Mouse (Mus musculus): ENCODE data around the gene Naip6. TPM values are rescaled to one million over a fixed set of nuclear protein-coding genes. Genes with fewer than 3 reads are reported as not detected.
"Not testable (repeated sequence)": the region's sequence is repeated elsewhere in the genome, so short reads cannot be mapped to it uniquely, and the experiment has no call there.

The Naip6 gene
- polyA plus RNA-seq (2015; fragmentation: Nextera tagmentation; extraction: Ambion mirVana): 0.03 and 0.09 TPM in 2 replicates

DNA sequence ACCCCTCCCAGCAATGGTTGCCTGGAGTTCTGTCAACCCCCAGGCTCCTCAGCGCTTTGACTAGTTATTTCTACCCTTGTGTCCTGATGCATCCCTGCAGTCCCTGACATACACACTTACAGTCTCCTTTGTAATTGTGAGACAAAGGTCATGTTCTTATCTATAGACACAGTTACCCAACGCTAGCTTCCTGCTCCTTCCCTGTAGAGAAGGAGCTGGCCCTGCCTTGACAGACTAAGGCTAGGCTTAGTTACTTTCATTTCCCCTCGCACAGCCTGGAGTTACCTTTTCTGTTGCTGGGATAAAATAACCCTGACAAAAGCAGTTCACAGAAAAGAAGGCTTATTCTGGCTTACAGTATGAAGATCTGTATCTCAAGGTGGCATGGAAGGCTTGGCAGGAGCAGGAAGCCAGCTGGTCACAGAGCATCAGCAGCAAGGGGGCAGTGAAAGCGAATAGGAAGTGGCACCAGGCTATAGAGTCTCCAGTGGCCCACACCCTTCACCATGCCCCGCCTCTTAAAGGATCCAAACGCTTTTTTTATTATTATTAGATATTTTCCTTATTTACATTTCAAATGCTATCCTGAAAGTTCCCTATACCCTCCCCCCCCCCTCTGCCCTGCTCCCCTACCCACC is at the start of gene Naip6:
Gene Naip6, minus strand, starts transcription at position 419 of the 638 bp plus-strand sequence.
- not testable (repeated sequence) for H3K36me3 ChIP-seq; H3K27ac ChIP-seq (replicated peaks); H3K9ac ChIP-seq; ATAC-seq (ENCODE audit: low FRiP score, low read depth); H3K9me3 ChIP-seq; H3K4me3 ChIP-seq; H3K27me3 ChIP-seq; H3K4me2 ChIP-seq; H3K4me1 ChIP-seq (replicated peaks)
- 79% methylated on average over 6 of the region's 6 CpGs for WGBS

DNA sequence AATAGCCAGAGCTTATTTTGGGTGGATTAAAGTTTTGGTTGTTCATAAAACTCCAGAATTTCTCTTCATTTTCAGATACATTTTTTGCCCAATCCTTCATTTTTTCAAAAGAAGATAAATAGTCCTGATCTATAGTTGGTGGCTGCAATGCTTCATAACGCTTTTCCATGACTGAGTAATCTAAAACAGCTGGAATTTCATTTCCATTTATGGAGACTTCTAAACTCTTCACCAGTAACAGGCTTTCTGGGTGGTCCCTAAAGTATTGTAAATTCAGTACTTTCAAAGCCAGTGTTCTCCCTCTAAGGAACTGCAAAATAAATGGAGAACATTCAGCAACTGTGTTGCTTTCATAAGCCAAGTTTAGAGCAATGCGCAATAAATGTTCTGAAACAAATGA is 34.8 kb upstream of the Naip6 start:
- H3K4me2 ChIP-seq; H3K36me3 ChIP-seq; ATAC-seq (ENCODE audit: low FRiP score, low read depth); H3K27ac ChIP-seq (replicated peaks); H3K4me3 ChIP-seq; H3K4me1 ChIP-seq (replicated peaks); H3K27me3 ChIP-seq; H3K9me3 ChIP-seq; H3K9ac ChIP-seq: not testable (repeated sequence)
- 90% methylated on average over 2 of the region's 2 CpGs for WGBS

DNA sequence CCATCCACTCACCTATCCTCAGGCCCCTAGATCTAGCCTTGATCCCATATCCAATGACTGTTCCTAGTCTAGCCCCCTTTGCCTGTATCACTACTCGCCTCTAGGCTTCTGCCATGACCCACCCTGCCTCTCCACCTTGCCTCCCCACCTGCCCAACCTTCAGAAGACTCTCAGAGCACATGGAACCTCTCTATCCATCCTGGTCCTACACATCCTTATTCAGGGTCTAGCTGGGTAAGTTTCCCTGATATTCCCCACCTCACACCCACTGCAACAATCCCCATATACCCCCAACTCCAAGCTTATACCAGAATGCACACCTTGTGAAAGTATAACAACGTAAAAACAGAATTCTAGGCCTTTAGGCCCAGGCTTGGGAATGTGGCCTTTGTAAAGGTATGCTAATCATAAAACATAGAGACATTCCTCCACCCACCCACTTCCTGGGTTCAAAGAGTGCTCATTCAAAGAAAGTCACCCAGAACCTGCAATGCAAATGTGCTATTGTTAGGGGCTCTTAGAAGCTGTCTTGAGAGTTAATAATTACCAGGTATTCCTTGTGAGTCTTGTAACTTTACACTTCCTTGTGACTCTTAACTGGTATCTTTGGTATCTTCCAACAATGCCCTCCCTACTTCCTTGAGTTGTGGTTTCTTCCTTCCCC is 32.2 kb upstream of the Naip6 start:
- not testable (repeated sequence) for ATAC-seq (ENCODE audit: low FRiP score, low read depth); H3K27me3 ChIP-seq; H3K4me2 ChIP-seq; H3K4me3 ChIP-seq; H3K9me3 ChIP-seq; H3K9ac ChIP-seq; H3K4me1 ChIP-seq (replicated peaks); H3K36me3 ChIP-seq; H3K27ac ChIP-seq (replicated peaks)
- 63% methylated on average over 1 of the region's 2 CpGs for WGBS

DNA sequence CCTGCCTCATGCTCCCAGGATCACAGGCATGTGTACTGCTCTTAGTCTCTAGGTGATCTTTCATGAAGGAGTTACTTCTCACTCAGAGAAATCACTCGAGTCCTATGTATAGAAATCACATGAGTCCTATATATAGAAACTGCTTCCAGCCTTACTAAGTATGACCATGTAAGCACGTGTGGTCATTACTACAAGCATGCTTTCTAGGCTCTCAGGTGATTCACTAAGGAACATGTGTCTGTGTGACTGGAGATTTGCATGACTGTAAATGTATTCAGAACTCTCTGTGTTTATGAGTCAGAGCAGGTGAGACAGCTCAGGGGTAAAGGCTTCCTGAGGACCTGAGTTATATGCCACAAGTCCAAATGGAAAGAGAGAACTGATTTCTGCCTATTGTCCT is 24.3 kb upstream of the Naip6 start:
- H3K27me3 ChIP-seq: no peaks in the 10 kb centered on the region
- no peaks in the 10 kb centered on the region for H3K9me3 ChIP-seq
- WGBS: 81% methylated on average over 2 of the region's 2 CpGs
- no peaks in the 10 kb centered on the region for H3K4me1 ChIP-seq (replicated peaks)
- no peak overlapping the region for H3K9ac ChIP-seq
- no peak overlapping the region for H3K4me2 ChIP-seq
- H3K4me3 ChIP-seq: no peak overlapping the region
- H3K36me3 ChIP-seq: no peaks in the 10 kb centered on the region
- no peak for ATAC-seq (ENCODE audit: low FRiP score, low read depth)
- H3K27ac ChIP-seq (replicated peaks): no peak overlapping the region

DNA sequence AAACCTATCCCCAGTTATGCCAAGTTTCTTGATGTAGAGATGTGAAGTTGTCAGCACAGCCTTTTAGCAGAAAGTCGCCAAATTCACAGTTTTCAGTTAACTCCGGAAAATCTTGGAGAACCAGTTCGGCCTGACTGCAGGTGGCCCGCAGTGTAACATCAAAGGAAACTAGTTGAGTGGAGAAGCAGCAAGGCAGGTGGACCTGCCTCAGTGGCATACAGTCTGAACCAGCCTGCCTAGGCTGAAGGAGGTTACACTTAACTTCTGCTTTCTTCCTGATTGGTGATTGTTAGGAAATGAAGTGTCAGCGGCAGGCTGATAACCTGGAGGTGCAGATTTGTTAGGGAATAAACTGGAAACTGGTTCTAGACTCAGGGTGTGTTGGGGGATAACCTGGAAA is 14.3 kb upstream of the Naip6 start:
- not testable (repeated sequence) for H3K4me1 ChIP-seq (replicated peaks); H3K4me3 ChIP-seq; H3K9ac ChIP-seq; H3K9me3 ChIP-seq; H3K36me3 ChIP-seq; H3K27ac ChIP-seq (replicated peaks); H3K4me2 ChIP-seq; ATAC-seq (ENCODE audit: low FRiP score, low read depth); H3K27me3 ChIP-seq
- 72% methylated on average over 5 of the region's 5 CpGs for WGBS

DNA sequence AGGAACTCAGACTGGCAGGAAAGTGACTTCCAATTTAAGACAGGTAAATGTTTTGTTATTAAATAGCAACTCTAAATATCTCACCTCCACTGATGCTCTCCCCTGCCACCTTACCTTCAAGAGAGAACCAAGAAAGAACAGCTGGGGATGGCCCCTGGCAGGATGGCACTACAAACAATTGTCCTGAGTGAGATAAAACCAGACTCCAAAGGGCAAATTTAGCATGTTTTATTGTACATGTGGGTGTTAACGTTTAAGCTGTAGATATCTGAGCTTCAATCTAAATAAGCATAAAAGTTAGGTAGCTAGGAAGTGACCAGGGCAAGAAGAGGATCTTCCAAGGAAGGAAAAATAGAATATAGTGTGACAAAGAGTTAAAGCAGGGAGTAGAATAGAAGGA is 11.4 kb upstream of the Naip6 start:
- H3K27ac ChIP-seq (replicated peaks); H3K4me1 ChIP-seq (replicated peaks); H3K9me3 ChIP-seq; H3K36me3 ChIP-seq; H3K4me2 ChIP-seq; H3K9ac ChIP-seq; ATAC-seq (ENCODE audit: low FRiP score, low read depth); H3K4me3 ChIP-seq; H3K27me3 ChIP-seq: not testable (repeated sequence)
- WGBS: 63% methylated on average over 1 of the region's 1 CpGs

DNA sequence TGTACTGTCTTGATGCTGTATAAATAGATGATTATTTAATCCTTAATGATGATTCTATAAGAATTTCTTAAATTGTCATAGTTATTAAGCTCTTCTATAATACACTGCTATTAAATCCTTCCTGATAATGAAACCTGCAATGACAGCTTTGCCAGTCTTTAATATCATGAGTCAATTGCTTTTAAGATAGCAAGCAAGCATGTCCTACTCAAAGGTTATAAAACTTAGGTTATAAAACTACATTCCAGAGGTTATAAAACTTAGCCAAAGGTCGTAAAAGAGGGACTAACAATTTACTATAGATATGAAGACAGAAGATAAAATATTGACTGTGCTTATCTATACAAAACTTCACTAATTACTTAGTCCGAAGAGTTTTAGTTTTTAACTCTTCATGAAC is 10.6 kb upstream of the Naip6 start:
- not testable (repeated sequence) for H3K4me2 ChIP-seq; H3K4me3 ChIP-seq; H3K9ac ChIP-seq; H3K9me3 ChIP-seq; H3K4me1 ChIP-seq (replicated peaks); ATAC-seq (ENCODE audit: low FRiP score, low read depth); H3K36me3 ChIP-seq; H3K27ac ChIP-seq (replicated peaks); H3K27me3 ChIP-seq
- 89% methylated on average over 2 of the region's 2 CpGs for WGBS

DNA sequence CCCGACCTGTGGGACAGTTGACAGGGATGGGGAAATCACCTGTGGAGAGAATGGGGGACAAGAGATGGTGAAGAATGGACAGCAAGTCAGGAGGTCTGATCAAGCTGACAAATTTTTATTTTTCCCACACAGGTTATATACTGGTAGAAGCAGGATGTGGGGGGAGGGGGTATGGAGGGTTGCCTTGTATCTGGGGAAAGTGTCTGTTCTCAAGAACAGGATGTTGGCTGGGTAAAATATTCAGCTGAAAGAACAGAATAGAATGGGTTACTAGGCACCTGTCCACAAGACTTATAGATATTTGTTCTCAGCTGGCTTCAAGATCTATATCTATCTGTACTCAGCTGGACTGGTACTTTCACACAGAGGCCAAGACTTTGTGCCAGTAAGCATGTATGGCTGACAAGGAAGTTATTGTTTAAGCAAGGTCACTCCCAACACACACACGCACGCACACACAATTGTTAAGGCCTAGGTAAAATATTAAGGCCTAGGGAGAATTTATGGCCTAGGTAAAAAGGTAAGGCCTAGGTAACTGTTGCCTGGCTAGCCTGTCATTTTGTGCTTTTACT is 4.9 kb upstream of the Naip6 start:
- H3K4me1 ChIP-seq (replicated peaks); H3K27ac ChIP-seq (replicated peaks); H3K4me3 ChIP-seq; H3K4me2 ChIP-seq; H3K9ac ChIP-seq; H3K27me3 ChIP-seq; H3K36me3 ChIP-seq; ATAC-seq (ENCODE audit: low FRiP score, low read depth); H3K9me3 ChIP-seq: not testable (repeated sequence)
- 91% methylated on average over 3 of the region's 3 CpGs for WGBS

DNA sequence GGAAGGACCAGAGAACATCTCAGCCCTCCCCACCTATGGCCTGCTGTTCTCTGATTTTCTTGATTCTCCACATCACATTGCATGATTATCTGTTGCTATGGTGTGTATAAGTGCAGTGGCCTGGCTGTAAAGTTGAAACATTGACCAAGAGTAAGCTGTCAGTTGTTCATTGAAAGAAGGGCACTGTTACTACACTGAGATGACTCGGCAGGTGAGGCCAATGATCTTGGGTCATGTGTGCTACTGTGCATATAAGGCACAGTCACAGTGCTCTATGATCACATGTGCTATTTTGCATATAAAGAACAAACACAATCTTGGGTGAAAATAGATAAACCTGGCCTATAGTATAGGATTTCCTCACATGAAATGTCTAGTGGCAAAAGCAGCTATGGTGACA is 32.9 kb downstream of the Naip6 start:
- 81% methylated on average over 1 of the region's 1 CpGs for WGBS
- no peak for ATAC-seq (ENCODE audit: low FRiP score, low read depth)

DNA sequence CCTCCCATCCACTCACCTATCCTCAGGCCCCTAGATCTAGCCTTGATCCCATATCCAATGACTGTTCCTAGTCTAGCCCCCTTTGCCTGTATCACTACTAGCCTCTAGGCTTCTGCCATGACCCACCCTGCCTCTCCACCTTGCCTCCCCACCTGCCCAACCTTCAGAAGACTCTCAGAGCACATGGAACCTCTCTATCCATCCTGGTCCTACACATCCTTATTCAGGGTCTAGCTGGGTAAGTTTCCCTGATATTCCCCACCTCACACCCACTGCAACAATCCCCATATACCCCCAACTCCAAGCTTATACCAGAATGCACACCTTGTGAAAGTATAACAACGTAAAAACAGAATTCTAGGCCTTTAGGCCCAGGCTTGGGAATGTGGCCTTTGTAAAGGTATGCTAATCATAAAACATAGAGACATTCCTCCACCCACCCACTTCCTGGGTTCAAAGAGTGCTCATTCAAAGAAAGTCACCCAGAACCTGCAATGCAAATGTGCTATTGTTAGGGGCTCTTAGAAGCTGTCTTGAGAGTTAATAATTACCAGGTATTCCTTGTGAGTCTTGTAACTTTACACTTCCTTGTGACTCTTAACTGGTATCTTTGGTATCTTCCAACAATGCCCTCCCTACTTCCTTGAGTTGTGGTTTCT is 45.9 kb downstream of the Naip6 start:
- not testable (repeated sequence) for H3K36me3 ChIP-seq; H3K27ac ChIP-seq (replicated peaks); ATAC-seq (ENCODE audit: low FRiP score, low read depth); H3K9me3 ChIP-seq; H3K4me1 ChIP-seq (replicated peaks); H3K4me3 ChIP-seq; H3K4me2 ChIP-seq; H3K9ac ChIP-seq; H3K27me3 ChIP-seq
- no CpG with 5 or more reads among the region's 1 CpGs for WGBS

More for the DNA sequence above, 32.9 kb downstream of the Naip6 start:
- H3K9ac ChIP-seq: no peak overlapping the region
- H3K4me3 ChIP-seq: no peak overlapping the region
- no peak overlapping the region for H3K27ac ChIP-seq (replicated peaks)
- no peaks in the 10 kb centered on the region for H3K36me3 ChIP-seq
- H3K4me1 ChIP-seq (replicated peaks): no peaks in the 10 kb centered on the region
- no peaks in the 10 kb centered on the region for H3K9me3 ChIP-seq
- no peak overlapping the region for H3K4me2 ChIP-seq
- no peaks in the 10 kb centered on the region for H3K27me3 ChIP-seq

DNA sequence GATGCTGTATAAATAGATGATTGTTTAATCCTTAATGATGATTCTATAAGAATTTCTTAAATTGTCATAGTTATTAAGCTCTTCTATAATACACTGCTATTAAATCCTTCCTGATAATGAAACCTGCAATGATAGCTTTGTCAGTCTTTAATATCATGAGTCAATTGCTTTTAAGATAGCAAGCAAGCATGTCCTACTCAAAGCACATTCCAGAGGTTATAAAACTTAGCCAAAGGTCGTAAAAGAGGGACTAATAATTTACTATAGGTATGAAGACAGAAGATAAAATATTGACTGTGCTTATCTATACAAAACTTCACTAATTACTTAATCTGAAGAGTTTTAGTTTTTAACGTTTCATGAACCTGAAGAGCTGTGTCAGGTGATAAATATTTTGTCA is 60.5 kb downstream of the Naip6 start:
- H3K4me1 ChIP-seq (replicated peaks); H3K4me2 ChIP-seq; H3K36me3 ChIP-seq; H3K4me3 ChIP-seq; H3K27ac ChIP-seq (replicated peaks); ATAC-seq (ENCODE audit: low FRiP score, low read depth); H3K27me3 ChIP-seq; H3K9me3 ChIP-seq; H3K9ac ChIP-seq: not testable (repeated sequence)
- 70% methylated on average over 2 of the region's 2 CpGs for WGBS

DNA sequence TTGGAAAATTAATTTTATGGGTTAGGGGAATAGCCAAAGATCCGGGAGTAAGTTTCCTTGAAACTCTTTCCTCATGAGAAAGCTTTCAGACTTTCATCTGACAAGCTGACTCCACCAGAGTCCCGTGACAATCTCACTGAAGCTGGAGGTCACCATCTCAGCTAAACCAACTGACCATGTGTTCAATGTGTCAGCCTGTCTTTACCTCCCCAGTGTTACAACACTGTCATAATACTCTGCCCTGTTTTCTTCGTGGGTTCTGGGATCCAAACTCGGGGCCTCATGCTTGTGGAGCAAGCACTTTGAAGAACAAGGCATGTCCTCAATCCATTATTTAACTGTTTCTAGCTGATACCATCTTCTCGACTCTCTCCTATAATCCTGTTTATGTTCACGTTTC is 61.5 kb downstream of the Naip6 start:
- not testable (repeated sequence) for ATAC-seq (ENCODE audit: low FRiP score, low read depth); H3K36me3 ChIP-seq; H3K9ac ChIP-seq; H3K27ac ChIP-seq (replicated peaks); H3K27me3 ChIP-seq; H3K4me2 ChIP-seq; H3K4me1 ChIP-seq (replicated peaks); H3K4me3 ChIP-seq; H3K9me3 ChIP-seq
- WGBS: 91% methylated on average over 6 of the region's 6 CpGs
